In genomic region chr15:85144249-85144648, GRCm38 (mm10) we compare ENCODE assay signal across 24 mouse cellular contexts. TPM values are rescaled to one million over a fixed set of nuclear protein-coding genes. Genes with fewer than 3 reads are reported as not detected.
"Had no signal": no experiment of that assay in that cellular context is flagged by ENCODE, and none has a peak within 500 bp of the region (broad histone marks: within the 10 kb centered on the region; RNA-seq: fewer than 3 reads in every experiment).

No protein-coding gene starts in this region.

- DNase-seq: kidney, adult 11 months; kidney, postnatal 25 days; layer of hippocampus, adult 9-11 months; lung, embryonic 14.5 days; midbrain, embryonic 14.5 days; right cerebral cortex, postnatal 14 days; spleen, adult 18-20 months; thymus, postnatal 25 days had no signal

- H3K9me3 ChIP-seq: limb, embryonic 12.5 days; limb, embryonic 15.5 days; stomach, embryonic 15.5 days had no signal

- ATAC-seq: inflammation-experienced regulatory T-cells, adult 6 months; liver, postnatal 0 days; lung, postnatal 0 days had no signal

- H3K36me3 ChIP-seq: limb, embryonic 12.5 days; limb, embryonic 15.5 days; stomach, embryonic 15.5 days had no signal

- H3K27me3 ChIP-seq: limb, embryonic 12.5 days; limb, embryonic 15.5 days; stomach, embryonic 15.5 days had no signal

- H3K4me3 ChIP-seq: layer of hippocampus, adult 2 months; limb, embryonic 12.5 days; limb, embryonic 15.5 days; stomach, embryonic 15.5 days had no signal

- H3K4me2 ChIP-seq: limb, embryonic 12.5 days; limb, embryonic 15.5 days; liver, embryonic 11.5 days; lung, embryonic 14.5 days; stomach, embryonic 15.5 days had no signal

- H3K27ac ChIP-seq: kidney, postnatal 0 days; layer of hippocampus, adult 2 months; limb, embryonic 12.5 days; limb, embryonic 15.5 days; liver, embryonic 14.5 days; macrophage; stomach, embryonic 15.5 days had no signal

- H3K4me1 ChIP-seq: limb, embryonic 12.5 days; limb, embryonic 15.5 days; stomach, embryonic 15.5 days had no signal

- H3K9ac ChIP-seq: limb, embryonic 12.5 days; limb, embryonic 15.5 days; liver, embryonic 14.5 days; liver, postnatal 0 days; lung, embryonic 14.5 days; stomach, embryonic 15.5 days had no signal

RNA-seq across cellular contexts. Expression of gene Ribc2, which starts 12.4 kb away (rescaled TPM):
- total RNA-seq: left cerebral cortex, adult 18-20 months; left cerebral cortex, postnatal 25 days; megakaryocyte, adult 5-6 weeks had no signal
- polyA plus RNA-seq: inflammation-experienced regulatory T-cells, adult 6 months; large intestine, adult 2 months; liver, embryonic 14.5 days; liver, postnatal 0 days; macrophage had no signal

RNA-seq across cellular contexts. Expression of gene Smc1b, which starts 12.5 kb away (rescaled TPM):
- total RNA-seq: left cerebral cortex, adult 18-20 months; left cerebral cortex, postnatal 25 days; megakaryocyte, adult 5-6 weeks had no signal
- polyA plus RNA-seq: lung, postnatal 0 days; macrophage; neural tube, embryonic 11.5 days had no signal
